Mouse (Mus musculus) intestine, postnatal 0 days (tissue): ENCODE data around the gene Ptpn4. TPM values are rescaled to one million over a fixed set of nuclear protein-coding genes. Genes with fewer than 3 reads are reported as not detected.

Experiments
- ATAC-seq: fragments of 200-750 bp; cut with Nextera tagmentation; 2 replicates; pipeline ENCODE4 v1.8.0; 2017; ENCODE audit warnings: mild to moderate bottlenecking, moderate TSS enrichment, moderate library complexity
- H3K27ac ChIP-seq: fragments of 300-500 bp; sonication (generic); 2 replicates; pipeline ENCODE4 v1.5.1; 2014; ENCODE audit warnings: mild to moderate bottlenecking, low read depth, low read length, moderate library complexity
- H3K27me3 ChIP-seq: fragments of 300-500 bp; sonication (generic); replicated peaks from 2 replicates; pipeline ENCODE4 v1.6.1; 2014; ENCODE audit warnings: low read length, mixed read lengths; ENCODE audit not compliant: control insufficient read depth, insufficient read depth
- H3K36me3 ChIP-seq: fragments of 300-500 bp; sonication (generic); 2 replicates; pipeline ENCODE4 v1.6.1; 2014; ENCODE audit warnings: mild to moderate bottlenecking, moderate library complexity; ENCODE audit not compliant: control insufficient read depth, insufficient read depth
- H3K4me1 ChIP-seq: fragments of 300-500 bp; sonication (generic); replicated peaks from 2 replicates; pipeline ENCODE4 v1.6.1; 2014; ENCODE audit warnings: antibody characterized with exemption, low read length, mixed read lengths; ENCODE audit not compliant: control insufficient read depth, insufficient read depth
- H3K4me2 ChIP-seq: fragments of 300-500 bp; sonication (generic); replicated peaks from 2 replicates; pipeline ENCODE4 v1.6.1; 2014; ENCODE audit warnings: low read depth, mild to moderate bottlenecking, moderate library complexity
- H3K4me3 ChIP-seq: fragments of 300-500 bp; sonication (generic); 2 replicates; pipeline ENCODE4 v1.5.1; 2014; ENCODE audit warnings: low read depth, low read length
- H3K9ac ChIP-seq: fragments of 300-500 bp; sonication (generic); 2 replicates; pipeline ENCODE4 v1.6.1; 2014; ENCODE audit warnings: mild to moderate bottlenecking, low read depth, low read length
- H3K9me3 ChIP-seq: fragments of 300-500 bp; sonication (generic); 2 replicates; pipeline ENCODE4 v1.6.1; 2016; ENCODE audit warnings: mixed run types; ENCODE audit not compliant: control insufficient read depth
- CTCF ChIP-seq: sonication (generic); IDR thresholded peaks from 2 replicates; pipeline ENCODE4 v1.5.1; 2016; ENCODE audit warnings: low read depth, mild to moderate bottlenecking, control low read depth, antibody characterized with exemption, moderate library complexity
- WGBS: fragments of 180-500 bp; shearing (Covaris S2); extraction: QIAGEN DNeasy Blood & Tissue Kit; methylation state at CpG from one replicate; pipeline ENCODE4 v1.1.7; 2014; 5-methylcytosine and 5-hydroxymethylcytosine counted together
- polyA plus RNA-seq: library from polyadenylated mRNA; unstranded; fragments of >200 nt; fragmentation: Nextera tagmentation; extraction: Ambion mirVana; gene quantifications from 2 replicates; pipeline ENCODE4 v1.2.1, GENCODE M21; 2015

The Ptpn4 gene
- polyA plus RNA-seq, 1 experiment from 2014 or later: 2.4 TPM

- H3K9ac ChIP-seq: no peak overlapping the region
- no peak overlapping the region for H3K4me3 ChIP-seq
- H3K27ac ChIP-seq: peak overlapping the region; percentile 16; the same call in 1 of the 2 replicates
- TF ChIP-seq CTCF: no peak
- H3K36me3 ChIP-seq: no peaks in the 10 kb centered on the region
- no peak overlapping the region for H3K4me2 ChIP-seq
- ATAC-seq: peak; percentile 69
- no peaks in the 10 kb centered on the region for H3K27me3 ChIP-seq
- no peaks in the 10 kb centered on the region for H3K9me3 ChIP-seq
- H3K4me1 ChIP-seq: 0 out of 2 replicates have a peak, but pooled peaks cover 3% of the 10 kb centered on the region
Measured at GRCm38 (mm10) chr1:119641090-119641812, 196.2 kb downstream of the Ptpn4 start.

DNA sequence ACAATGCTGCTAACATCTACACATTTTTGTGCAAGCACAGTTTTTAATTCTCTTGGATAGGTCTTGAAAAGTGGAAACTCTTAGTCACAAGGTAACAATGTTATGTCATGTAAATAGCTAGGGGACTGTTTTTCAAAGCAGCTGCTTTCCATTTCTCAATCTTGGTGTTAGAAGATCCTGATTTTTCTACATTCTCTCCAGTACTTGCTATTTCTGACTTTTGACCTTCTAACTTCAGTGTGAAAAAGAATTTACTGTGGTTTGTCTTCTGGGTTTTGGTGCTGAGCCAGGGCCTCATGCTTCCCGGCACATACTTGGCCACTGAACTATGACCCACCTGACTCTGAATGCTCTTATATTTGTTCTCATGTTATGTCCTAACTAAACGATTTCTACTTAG, 197.4 kb downstream of the Ptpn4 start:
- no peaks in the 10 kb centered on the region for H3K27me3 ChIP-seq
- H3K36me3 ChIP-seq: no peaks in the 10 kb centered on the region
- no peak overlapping the region for H3K27ac ChIP-seq
- H3K4me2 ChIP-seq: no peak overlapping the region
- 0 out of 2 replicates have a peak, but pooled peaks cover 3% of the 10 kb centered on the region for H3K4me1 ChIP-seq
- 30% methylated on average over 2 of the region's 2 CpGs for WGBS
- ATAC-seq: no peak
- no peak overlapping the region for H3K4me3 ChIP-seq
- H3K9me3 ChIP-seq: no peaks in the 10 kb centered on the region
- TF ChIP-seq CTCF: no peak
- H3K9ac ChIP-seq: no peak overlapping the region

GRCm38 (mm10) chr1:119637188-119638023, 200.0 kb downstream of the Ptpn4 start:
- peak overlapping the region; percentile 17; the same call in 1 of the 2 replicates for H3K4me2 ChIP-seq
- H3K27me3 ChIP-seq: no peaks in the 10 kb centered on the region
- peak overlapping the region; percentile 68 for H3K27ac ChIP-seq
- no peaks in the 10 kb centered on the region for H3K9me3 ChIP-seq
- H3K4me3 ChIP-seq: no peak overlapping the region
- H3K36me3 ChIP-seq: peaks cover 7% of the 10 kb centered on the region; the same call in 1 of the 2 replicates
- ATAC-seq: peak; percentile 31; the same call in 1 of the 2 replicates
- 0 out of 2 replicates have a peak, but pooled peaks cover 3% of the 10 kb centered on the region for H3K4me1 ChIP-seq
- H3K9ac ChIP-seq: no peak overlapping the region; the same call in 1 of the 2 replicates
- TF ChIP-seq CTCF: no peak
- 59% methylated on average over 6 of the region's 6 CpGs for WGBS

DNA sequence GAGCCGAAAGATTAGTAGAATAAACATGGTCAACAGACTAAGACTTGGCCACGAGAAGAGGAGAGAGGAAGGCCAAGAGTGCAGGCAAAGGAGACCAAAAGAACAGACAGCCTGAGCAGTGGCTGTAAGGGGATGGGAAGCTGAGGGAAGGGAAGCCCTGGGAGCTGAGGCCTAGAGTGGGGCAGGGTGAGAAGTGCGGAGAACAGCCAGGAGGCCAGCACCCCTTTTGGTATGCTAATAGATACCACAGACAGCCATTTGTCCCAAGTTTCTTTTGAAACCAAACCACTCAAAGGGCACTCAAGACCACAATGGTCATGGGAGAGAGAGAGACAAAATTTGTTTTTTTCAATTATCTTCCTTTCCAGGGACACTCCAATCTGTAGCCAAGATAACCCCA, 202.7 kb downstream of the Ptpn4 start:
- no peak overlapping the region for H3K4me3 ChIP-seq
- no peak overlapping the region for H3K9ac ChIP-seq
- H3K36me3 ChIP-seq: peaks cover 11% of the 10 kb centered on the region
- 77% methylated on average over 3 of the region's 3 CpGs for WGBS
- no peak for TF ChIP-seq CTCF
- H3K4me2 ChIP-seq: no peak overlapping the region
- no peak for ATAC-seq
- no peaks in the 10 kb centered on the region for H3K27me3 ChIP-seq
- H3K4me1 ChIP-seq: 0 out of 2 replicates have a peak, but pooled peaks cover 2% of the 10 kb centered on the region
- H3K27ac ChIP-seq: no peak overlapping the region
- no peaks in the 10 kb centered on the region for H3K9me3 ChIP-seq

DNA sequence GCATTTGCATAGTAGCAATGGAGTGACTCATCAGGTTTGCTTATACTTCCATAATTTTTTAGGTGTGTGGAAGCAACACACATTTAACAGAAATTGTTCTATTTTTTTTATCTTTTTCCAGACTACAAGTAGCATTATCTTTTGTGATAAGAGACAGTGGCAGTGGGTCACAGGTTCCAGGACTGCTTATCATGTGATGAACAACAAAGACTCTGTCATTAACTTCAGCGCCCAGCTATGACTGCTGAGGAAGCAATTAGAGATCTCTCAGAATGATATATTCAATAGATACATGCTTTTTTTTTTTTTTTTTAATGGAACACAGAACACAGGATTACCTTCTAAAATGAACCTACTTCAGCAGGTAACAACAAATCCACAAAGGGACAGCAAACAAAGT, 207.0 kb downstream of the Ptpn4 start:
- Histone ChIP-seq H3K27ac (no peak overlapping the region), H3K9me3 (no peaks in the 10 kb centered on the region), H3K4me1 (no peaks in the 10 kb centered on the region), H3K27me3 (no peaks in the 10 kb centered on the region), H3K36me3 (peaks cover 11% of the 10 kb centered on the region), H3K4me3 (no peak overlapping the region), H3K9ac (no peak overlapping the region), H3K4me2 (no peak overlapping the region)
- ATAC-seq: 0 out of 2 replicates have a peak, but pooled peaks have one; percentile 33
- WGBS: 40% methylated on average over 1 of the region's 1 CpGs
- TF ChIP-seq CTCF: no peak

DNA sequence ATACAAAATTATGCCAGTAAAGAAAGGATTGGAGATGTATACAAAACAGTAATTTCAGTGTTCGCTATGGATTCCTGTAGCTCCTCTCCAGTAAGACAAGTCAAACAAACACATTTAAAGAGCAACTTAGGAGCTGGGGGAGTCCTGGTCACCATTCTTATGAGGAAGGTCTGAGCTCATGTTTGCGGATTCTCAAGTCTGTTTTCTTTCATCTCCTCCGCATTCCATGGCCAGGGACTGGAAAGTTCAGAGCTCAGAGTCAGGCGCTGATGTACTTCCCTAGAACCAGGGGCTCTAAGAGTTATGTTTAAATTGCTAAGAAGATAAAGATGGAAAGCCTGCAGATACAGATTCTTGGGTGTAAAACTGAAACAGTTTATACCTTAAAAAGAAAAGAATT, 210.6 kb downstream of the Ptpn4 start:
- Histone ChIP-seq H3K36me3 (no peaks in the 10 kb centered on the region; the same call in 1 of the 2 replicates), H3K4me1 (no peaks in the 10 kb centered on the region), H3K27me3 (no peaks in the 10 kb centered on the region), H3K9ac (no peak overlapping the region), H3K9me3 (no peaks in the 10 kb centered on the region), H3K4me3 (no peak overlapping the region), H3K4me2 (no peak overlapping the region), H3K27ac (no peak overlapping the region)
- WGBS: 61% methylated on average over 4 of the region's 4 CpGs
- no peak for TF ChIP-seq CTCF
- ATAC-seq: no peak
